Mouse (Mus musculus) kidney, postnatal 36 days (tissue): ENCODE results near the gene Mst1.

Experiments used
- DNase-seq, 2 experiments: peaks; one replicate each; pipeline ENCODE4 v3.0.0; 2021 to 2022; ENCODE audit warnings: mixed read lengths in 2 of 2

The Mst1 gene

GRCm38 (mm10) chr9:108104766-108105548 lies 24.7 kb downstream of the Mst1 start:
- DNase-seq = no peak

- no peak for DNase-seq
Observed at GRCm38 (mm10) chr9:108105549-108105863, 25.3 kb downstream of the Mst1 start.

- no peak for DNase-seq
Observed at GRCm38 (mm10) chr9:108106090-108106489, 25.9 kb downstream of the Mst1 start.

- DNase-seq = no peak
Observed at GRCm38 (mm10) chr9:108107867-108108266, 27.6 kb downstream of the Mst1 start.

GRCm38 (mm10) chr9:108110160-108110559 lies 29.9 kb downstream of the Mst1 start:
- DNase-seq = no peak

- DNase-seq = no peak
Observed at GRCm38 (mm10) chr9:108111101-108111592, 30.9 kb downstream of the Mst1 start.

- no peak for DNase-seq
Observed at GRCm38 (mm10) chr9:108111593-108112121, 31.4 kb downstream of the Mst1 start.

- DNase-seq = no peak
Observed at GRCm38 (mm10) chr9:108112719-108113340, 32.6 kb downstream of the Mst1 start.

- no peak for DNase-seq
Observed at GRCm38 (mm10) chr9:108115290-108116077, 35.2 kb downstream of the Mst1 start.

GRCm38 (mm10) chr9:108117143-108117542 lies 36.9 kb downstream of the Mst1 start:
- DNase-seq = no peak

GRCm38 (mm10) chr9:108119891-108120411 lies 39.7 kb downstream of the Mst1 start:
- DNase-seq = peak; percentile 79 to 86

GRCm38 (mm10) chr9:108120671-108121070 lies 40.4 kb downstream of the Mst1 start:
- no peak for DNase-seq

- no peak for DNase-seq
Observed at GRCm38 (mm10) chr9:108121170-108121969, 41.1 kb downstream of the Mst1 start.

- no peak for DNase-seq
Observed at GRCm38 (mm10) chr9:108123916-108124315, 43.7 kb downstream of the Mst1 start.

GRCm38 (mm10) chr9:108125731-108126130 lies 45.5 kb downstream of the Mst1 start:
- no peak for DNase-seq

- DNase-seq = no peak
Observed at GRCm38 (mm10) chr9:108126436-108127180, 46.4 kb downstream of the Mst1 start.

- DNase-seq = no peak
Observed at GRCm38 (mm10) chr9:108128248-108128647, 48.0 kb downstream of the Mst1 start.

- no peak for DNase-seq
Observed at GRCm38 (mm10) chr9:108129042-108129948, 49.1 kb downstream of the Mst1 start.

GRCm38 (mm10) chr9:108131502-108131901 lies 51.3 kb downstream of the Mst1 start:
- no peak for DNase-seq

- no peak for DNase-seq
Observed at GRCm38 (mm10) chr9:108132373-108132772, 52.1 kb downstream of the Mst1 start.
